Mouse (Mus musculus): ENCODE data around the gene Olfr912. TPM values are rescaled to one million over a fixed set of nuclear protein-coding genes. Genes with fewer than 3 reads are reported as not detected.

The Olfr912 gene
- polyA plus RNA-seq (2012; rRNA removed) = not detected in 2 replicates

DNA sequence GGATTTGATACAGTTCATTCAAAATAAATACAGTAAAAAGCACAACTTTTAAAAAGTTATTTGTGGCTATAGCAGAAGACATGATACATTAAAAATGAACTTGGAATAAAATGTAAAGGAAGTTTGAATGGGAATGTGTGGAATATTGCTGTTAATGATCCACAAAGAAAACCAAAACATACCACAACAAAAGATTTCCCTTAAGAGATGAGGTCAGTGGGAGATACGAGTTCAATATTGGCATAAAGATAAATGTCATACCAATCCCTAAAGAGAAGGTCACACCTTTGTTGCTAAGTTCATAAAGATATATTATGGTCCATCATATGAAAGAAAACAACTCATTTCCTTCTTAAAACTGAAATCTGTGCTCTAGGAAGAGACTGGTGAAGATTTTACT is at the start of gene Olfr912:
TSS of gene Olfr912 (plus strand) at position 301 of the 400 bp plus-strand sequence.

DNA sequence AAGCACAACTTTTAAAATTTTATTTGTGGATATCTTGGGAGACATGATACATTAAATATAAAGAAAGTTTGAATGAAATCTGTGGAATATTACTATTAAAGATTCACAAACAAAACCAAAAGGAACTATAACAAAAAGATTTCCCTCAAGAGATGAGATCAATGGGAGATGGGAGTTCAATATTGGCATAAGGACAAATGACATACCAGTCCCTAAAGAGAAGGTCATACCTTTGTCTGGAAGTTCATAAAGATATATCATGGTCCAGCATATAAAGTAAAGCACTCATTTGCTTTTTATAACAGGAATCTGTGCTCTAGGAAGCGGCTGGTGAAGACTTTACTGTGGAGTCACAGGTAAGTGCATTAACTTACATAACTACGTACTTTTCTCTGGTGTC is 42.4 kb upstream of the Olfr912 start, which contains the start of gene Olfr910:
TSS of gene Olfr910 (plus strand) at position 301 of the 400 bp plus-strand sequence.

DNA sequence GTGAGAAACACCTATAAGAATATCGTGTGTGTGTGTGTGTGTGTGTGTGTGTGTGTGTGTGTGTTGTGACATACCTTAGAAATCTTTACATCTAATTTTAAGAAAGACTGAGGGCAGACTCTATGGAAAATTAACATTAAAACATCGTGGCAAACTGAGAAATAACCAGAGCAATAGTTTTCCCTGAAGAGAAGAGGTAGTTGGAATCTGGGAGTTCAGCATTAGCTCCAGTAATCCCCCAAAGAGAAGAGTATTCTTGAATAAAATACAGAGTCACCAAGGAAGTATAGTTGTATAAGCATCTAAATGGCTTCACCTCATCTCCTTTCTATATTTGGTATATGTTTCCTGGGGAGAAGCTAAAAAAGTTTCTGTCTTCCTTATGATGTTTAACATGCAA is 12.5 kb downstream of the Olfr912 start, which contains the start of gene Olfr913:
TSS of gene Olfr913 (plus strand) at position 301 of the 400 bp plus-strand sequence.

DNA sequence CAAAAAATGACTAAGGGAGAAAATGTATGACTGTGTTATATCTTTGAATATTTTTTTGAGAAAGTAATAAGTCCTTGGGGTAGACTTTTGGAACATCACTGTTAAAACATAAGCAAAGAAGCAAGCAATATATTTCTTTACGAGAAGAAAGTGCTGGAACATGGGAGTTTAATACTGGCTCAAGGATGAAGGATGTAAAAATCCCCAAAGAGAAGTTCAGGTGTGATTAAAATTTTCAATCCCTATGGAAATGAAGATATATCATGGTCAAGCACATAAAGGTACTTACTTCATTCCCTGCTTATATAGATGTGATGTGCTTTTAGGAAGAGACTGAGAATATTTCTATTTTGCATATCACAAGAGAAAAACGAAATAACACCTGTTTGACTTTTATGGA is 24.8 kb downstream of the Olfr912 start, which contains the start of gene Olfr914:
TSS of gene Olfr914 (plus strand) at position 301 of the 400 bp plus-strand sequence.

Other genes starting within 250 kb of the Olfr912 start
- not detected in 2 replicates for gene Olfr898, start 231.8 kb upstream of the Olfr912 start, polyA plus RNA-seq (2012; rRNA removed)
- not detected in 2 replicates for gene Olfr250, start 213.3 kb upstream of the Olfr912 start, polyA plus RNA-seq (2012; rRNA removed)
- not detected in 2 replicates for gene Olfr251, start 203.1 kb upstream of the Olfr912 start, polyA plus RNA-seq (2012; rRNA removed)
- not detected in 2 replicates for gene Olfr147, start 178.5 kb upstream of the Olfr912 start, polyA plus RNA-seq (2012; rRNA removed)
- not detected in 2 replicates for gene Olfr901, start 150.7 kb upstream of the Olfr912 start, polyA plus RNA-seq (2012; rRNA removed)
- gene Olfr902, start 132.5 kb upstream of the Olfr912 start, polyA plus RNA-seq (2012; rRNA removed) = not detected in 2 replicates
- not detected in 2 replicates for gene Olfr904, start 117.0 kb upstream of the Olfr912 start, polyA plus RNA-seq (2012; rRNA removed)
- not detected in 2 replicates for gene Olfr905, start 109.1 kb upstream of the Olfr912 start, polyA plus RNA-seq (2012; rRNA removed)
- not detected in 2 replicates for gene Olfr906, start 93.1 kb upstream of the Olfr912 start, polyA plus RNA-seq (2012; rRNA removed)
- gene Olfr907, start 84.4 kb upstream of the Olfr912 start, polyA plus RNA-seq (2012; rRNA removed) = not detected in 2 replicates
- not detected in 2 replicates for gene Olfr911-ps1, start 58.6 kb upstream of the Olfr912 start, polyA plus RNA-seq (2012; rRNA removed)
- gene Olfr910, start 42.3 kb upstream of the Olfr912 start, polyA plus RNA-seq (2012; rRNA removed) = not detected in 2 replicates
- not detected in 2 replicates for gene Olfr913, start 12.6 kb downstream of the Olfr912 start, polyA plus RNA-seq (2012; rRNA removed)
- gene Olfr914, start 24.9 kb downstream of the Olfr912 start, polyA plus RNA-seq (2012; rRNA removed) = not detected in 2 replicates
- not detected in 2 replicates for gene Olfr916, start 79.7 kb downstream of the Olfr912 start, polyA plus RNA-seq (2012; rRNA removed)
- gene Olfr917, start 85.7 kb downstream of the Olfr912 start, polyA plus RNA-seq (2012; rRNA removed) = not detected in 2 replicates
- not detected in 2 replicates for gene Olfr918, start 94.4 kb downstream of the Olfr912 start, polyA plus RNA-seq (2012; rRNA removed)
- not detected in 2 replicates for gene Olfr919, start 123.5 kb downstream of the Olfr912 start, polyA plus RNA-seq (2012; rRNA removed)
- gene Vwa5a, start 138.1 kb downstream of the Olfr912 start, polyA plus RNA-seq (2012; rRNA removed) = 6.4 and 8.9 TPM in 2 replicates
- 0.04 and 0.05 TPM in 2 replicates for gene Olfr920, start 172.1 kb downstream of the Olfr912 start, polyA plus RNA-seq (2012; rRNA removed)
- not detected in 2 replicates for gene Olfr921, start 192.9 kb downstream of the Olfr912 start, polyA plus RNA-seq (2012; rRNA removed)
- not detected in 2 replicates for gene Olfr922, start 234.4 kb downstream of the Olfr912 start, polyA plus RNA-seq (2012; rRNA removed)
- gene Olfr923, start 246.4 kb downstream of the Olfr912 start, polyA plus RNA-seq (2012; rRNA removed) = not detected in 2 replicates